Mouse (Mus musculus) kidney, embryonic 16.5 days (tissue): Measurements from ENCODE around the gene Elmsan1. TPM values are rescaled to one million over a fixed set of nuclear protein-coding genes. Genes with fewer than 3 reads are reported as not detected.

Experiments
- ATAC-seq: fragments of 200-750 bp; cut with Nextera tagmentation; 2 replicates; pipeline ENCODE4 v1.8.0; 2017; ENCODE audit warnings: moderate TSS enrichment; ENCODE audit not compliant: low FRiP score, low TSS enrichment
- H3K27ac ChIP-seq: fragments of 300-500 bp; sonication (generic); 2 replicates; pipeline ENCODE4 v1.5.1; 2014; ENCODE audit warnings: low read length
- H3K27me3 ChIP-seq: fragments of 300-500 bp; sonication (generic); 2 replicates; pipeline ENCODE4 v1.6.1; 2014; ENCODE audit warnings: low read length, control low read depth, mixed read lengths; ENCODE audit not compliant: insufficient read depth
- H3K36me3 ChIP-seq: fragments of 300-500 bp; sonication (generic); 2 replicates; pipeline ENCODE4 v1.6.1; 2014; ENCODE audit warnings: low read length, control low read depth, mixed read lengths; ENCODE audit not compliant: insufficient read depth
- H3K4me1 ChIP-seq: fragments of 300-500 bp; sonication (generic); 2 replicates; pipeline ENCODE4 v1.6.1; 2014; ENCODE audit warnings: low read length, control low read depth, mixed read lengths; ENCODE audit not compliant: insufficient read depth
- H3K4me2 ChIP-seq: fragments of 300-500 bp; sonication (generic); replicated peaks from 2 replicates; pipeline ENCODE4 v1.6.1; 2014; ENCODE audit warnings: low read depth, low read length
- H3K4me3 ChIP-seq: fragments of 300-500 bp; sonication (generic); 2 replicates; pipeline ENCODE4 v1.5.1; 2014; ENCODE audit warnings: mild to moderate bottlenecking, low read length
- H3K9ac ChIP-seq: fragments of 300-500 bp; sonication (generic); replicated peaks from 2 replicates; pipeline ENCODE4 v1.6.1; 2014; ENCODE audit warnings: low read length
- H3K9me3 ChIP-seq: fragments of 300-500 bp; sonication (generic); 2 replicates; pipeline ENCODE4 v1.6.1; 2016; ENCODE audit warnings: low read length, control low read depth
- WGBS: fragments of 180-500 bp; shearing (Covaris S2); extraction: QIAGEN DNeasy Blood & Tissue Kit; methylation state at CpG from one replicate; pipeline ENCODE4 v1.1.7; 2014; 5-methylcytosine and 5-hydroxymethylcytosine counted together
- polyA plus RNA-seq: library from polyadenylated mRNA; unstranded; fragments of >200 nt; fragmentation: Nextera tagmentation; extraction: Ambion mirVana; gene quantifications from 2 replicates; pipeline ENCODE4 v1.2.1, GENCODE M21; 2015

The Elmsan1 gene
- polyA plus RNA-seq, 1 experiment from 2014 or later, result 8.6 TPM

DNA sequence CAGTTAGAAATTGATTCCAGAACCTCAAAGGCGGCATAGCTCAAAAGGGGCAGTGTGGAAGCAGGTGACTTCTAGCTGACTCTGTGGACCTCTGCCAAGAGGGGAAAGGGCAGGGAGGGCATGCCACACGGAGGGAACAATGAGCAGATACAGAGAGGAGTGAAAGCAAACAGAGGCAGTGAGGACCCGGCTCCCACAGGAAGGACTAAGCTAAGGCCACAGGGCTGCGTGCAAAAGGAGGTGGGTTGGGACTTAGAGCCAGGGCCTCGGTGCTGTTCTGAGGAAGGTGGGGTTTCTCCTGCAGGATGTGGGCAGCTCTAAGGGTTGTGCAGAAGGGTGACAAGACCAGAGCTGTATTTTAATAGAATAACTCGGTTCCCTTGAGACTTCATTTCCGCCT lies 12.2 kb downstream of the Elmsan1 start:
- WGBS, result 51% methylated on average over 7 of the region's 7 CpGs
- no peak for ATAC-seq
- H3K4me1 ChIP-seq, result peaks cover 55% of the 10 kb centered on the region

DNA sequence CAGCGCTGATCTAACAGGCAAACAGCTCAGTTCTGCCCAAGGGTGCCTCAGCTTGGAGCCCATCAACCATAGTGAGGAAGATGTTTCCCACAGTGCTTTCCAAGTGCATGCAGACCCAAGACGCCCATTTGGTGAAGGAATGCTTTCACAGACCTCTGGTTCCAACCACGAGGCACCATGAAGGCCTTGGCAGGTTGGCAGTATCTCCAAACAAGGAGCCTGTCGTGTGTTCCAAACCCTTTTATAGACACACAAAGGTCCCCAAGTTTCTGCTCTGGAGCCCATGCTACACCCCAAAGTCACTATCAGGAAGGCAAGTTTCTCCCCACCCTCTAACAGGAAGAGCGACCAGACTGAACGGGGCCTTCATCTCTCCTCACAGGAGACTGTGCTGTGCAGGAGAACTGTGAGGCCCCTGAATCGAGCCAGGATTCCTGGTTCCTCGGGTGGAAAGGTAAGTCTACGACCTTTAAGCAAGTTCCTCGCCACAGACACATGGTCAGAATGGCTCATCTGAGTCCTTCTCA lies 13.0 kb downstream of the Elmsan1 start:
- Histone ChIP-seq H3K4me3 (no peak overlapping the region), H3K27me3 (no peaks in the 10 kb centered on the region), H3K4me1 (peaks cover 47% of the 10 kb centered on the region), H3K36me3 (0 out of 2 replicates have a peak, but pooled peaks cover 2% of the 10 kb centered on the region), H3K9ac (no peak overlapping the region), H3K9me3 (no peaks in the 10 kb centered on the region), H3K27ac (no peak overlapping the region), H3K4me2 (no peak overlapping the region)
- WGBS, result 85% methylated on average over 10 of the region's 10 CpGs
- no peak for ATAC-seq

More for the DNA sequence above, 12.2 kb downstream of the Elmsan1 start:
- H3K27ac ChIP-seq, result no peak overlapping the region; the same call in 1 of the 2 replicates
- no peaks in the 10 kb centered on the region for H3K9me3 ChIP-seq
- 0 out of 2 replicates have a peak, but pooled peaks cover 2% of the 10 kb centered on the region for H3K36me3 ChIP-seq
- no peaks in the 10 kb centered on the region for H3K27me3 ChIP-seq
- peak overlapping the region; percentile 36; the same call in 1 of the 2 replicates for H3K9ac ChIP-seq
- no peak overlapping the region for H3K4me2 ChIP-seq
- H3K4me3 ChIP-seq, result no peak overlapping the region

DNA sequence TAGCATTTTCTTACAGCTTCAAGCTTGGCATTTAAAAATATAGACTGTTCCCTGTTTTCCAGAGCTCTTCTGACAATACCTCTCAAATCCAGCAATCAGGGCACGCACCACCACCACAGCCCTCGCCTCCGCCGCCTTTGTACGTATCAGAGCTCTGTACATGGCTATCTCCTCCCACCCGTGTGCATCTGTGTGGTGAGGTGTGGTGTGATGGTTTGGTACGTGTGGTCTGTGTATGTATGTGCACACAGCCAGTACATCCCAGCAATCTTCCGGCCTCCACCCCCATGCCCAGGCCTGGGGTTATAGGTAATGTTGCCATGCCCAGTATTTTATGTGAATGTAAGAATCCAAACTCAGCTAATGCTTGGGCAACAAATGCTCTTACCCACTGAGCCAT lies 14.0 kb downstream of the Elmsan1 start:
- H3K27me3 ChIP-seq, result no peaks in the 10 kb centered on the region
- no peaks in the 10 kb centered on the region for H3K36me3 ChIP-seq
- no peak overlapping the region for H3K4me3 ChIP-seq
- H3K4me2 ChIP-seq, result no peak overlapping the region
- H3K4me1 ChIP-seq, result peaks cover 44% of the 10 kb centered on the region
- 0 out of 2 replicates have a peak overlapping the region, but pooled peaks have one; percentile 13 for H3K9ac ChIP-seq
- 0 out of 2 replicates have a peak overlapping the region, but pooled peaks have one; percentile 8 for H3K27ac ChIP-seq
- WGBS, result 93% methylated on average over 8 of the region's 8 CpGs
- no peaks in the 10 kb centered on the region for H3K9me3 ChIP-seq
- ATAC-seq, result no peak

DNA sequence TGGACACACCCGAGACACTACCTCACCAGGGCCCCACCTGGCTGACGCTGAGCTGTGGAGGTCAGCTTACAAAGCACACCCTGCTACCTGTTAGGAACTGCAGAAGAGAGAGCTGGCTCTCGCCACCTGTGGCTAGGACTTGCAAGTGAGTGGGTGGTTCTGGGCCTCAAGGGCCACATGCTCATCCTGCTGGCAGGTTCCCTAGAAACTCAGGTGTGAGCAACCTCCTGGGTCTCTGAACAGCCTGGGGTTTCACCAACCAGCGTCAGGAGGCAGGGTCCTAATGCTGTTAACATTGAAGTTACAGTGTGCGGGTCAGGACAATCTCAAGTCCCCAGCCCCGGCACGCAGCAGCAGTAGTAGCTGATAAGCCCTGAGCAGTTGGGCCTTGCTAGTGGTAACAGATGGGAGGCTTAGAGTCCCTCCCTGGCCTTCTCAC lies 14.9 kb downstream of the Elmsan1 start:
- no peaks in the 10 kb centered on the region for H3K9me3 ChIP-seq
- no peaks in the 10 kb centered on the region for H3K36me3 ChIP-seq
- no peak overlapping the region for H3K4me2 ChIP-seq
- peak; percentile 41; the same call in 1 of the 2 replicates for ATAC-seq
- H3K4me1 ChIP-seq, result peaks cover 44% of the 10 kb centered on the region
- H3K9ac ChIP-seq, result no peak overlapping the region
- WGBS, result 63% methylated on average over 7 of the region's 7 CpGs
- H3K27ac ChIP-seq, result peak overlapping the region; percentile 35
- H3K4me3 ChIP-seq, result no peak overlapping the region
- no peaks in the 10 kb centered on the region for H3K27me3 ChIP-seq

DNA sequence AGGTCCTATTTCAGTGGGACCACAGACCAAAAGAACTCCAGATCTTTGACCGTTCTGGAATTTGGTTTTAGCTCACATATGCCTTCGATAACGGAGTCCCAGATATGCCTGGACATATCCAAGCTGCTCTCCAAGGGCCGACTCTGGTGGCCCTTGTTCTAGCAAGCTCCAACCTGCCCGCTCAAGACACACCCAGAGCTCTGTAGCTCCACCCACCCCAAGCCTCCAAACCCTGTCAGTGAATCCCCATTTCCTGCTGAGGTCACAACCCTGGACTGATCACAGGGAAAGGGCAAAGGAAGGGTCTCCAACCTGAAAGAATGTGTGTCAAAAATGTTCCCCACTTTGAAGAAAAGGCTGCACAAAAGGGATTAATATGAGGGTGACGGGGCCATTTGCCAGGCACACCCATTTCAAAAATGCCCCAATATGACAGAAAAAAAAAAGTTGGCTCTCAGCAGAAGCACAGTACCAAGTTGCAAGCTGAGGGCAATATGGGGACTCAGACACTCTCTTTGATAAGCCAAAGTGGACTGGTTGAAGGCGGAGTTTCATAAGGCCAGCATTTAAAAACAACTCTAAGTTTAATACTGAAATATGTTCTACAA lies 15.4 kb downstream of the Elmsan1 start:
- peaks cover 44% of the 10 kb centered on the region for H3K4me1 ChIP-seq
- ATAC-seq, result no peak
- H3K9ac ChIP-seq, result no peak overlapping the region
- no peak overlapping the region for H3K4me2 ChIP-seq
- no peaks in the 10 kb centered on the region for H3K27me3 ChIP-seq
- H3K36me3 ChIP-seq, result no peaks in the 10 kb centered on the region
- no peak overlapping the region for H3K4me3 ChIP-seq
- H3K27ac ChIP-seq, result peak overlapping the region; percentile 35; the same call in 1 of the 2 replicates
- 74% methylated on average over 7 of the region's 7 CpGs for WGBS
- H3K9me3 ChIP-seq, result no peaks in the 10 kb centered on the region

DNA sequence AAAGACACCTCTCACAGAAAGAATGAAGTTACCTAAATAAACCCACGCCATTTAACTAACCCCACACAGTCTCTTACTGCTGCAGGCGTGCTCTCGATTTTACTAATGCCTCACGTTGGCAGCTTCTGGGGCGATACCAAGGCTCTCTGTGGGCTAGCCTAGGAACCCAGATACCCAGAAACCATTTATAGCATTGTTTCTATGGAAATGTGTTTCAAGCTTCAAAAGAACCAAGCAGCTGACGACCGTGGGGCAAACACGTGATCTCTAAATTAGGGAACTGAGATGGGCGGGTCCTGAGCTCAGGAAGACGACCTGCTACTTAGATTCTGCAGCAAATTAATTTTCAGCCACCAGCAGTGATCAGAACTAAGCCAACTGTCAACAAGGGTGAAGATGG lies 16.1 kb downstream of the Elmsan1 start:
- Histone ChIP-seq H3K4me1 (peaks cover 44% of the 10 kb centered on the region), H3K4me2 (no peak overlapping the region), H3K27ac (no peak overlapping the region), H3K9ac (no peak overlapping the region), H3K36me3 (no peaks in the 10 kb centered on the region), H3K9me3 (no peaks in the 10 kb centered on the region), H3K4me3 (no peak overlapping the region), H3K27me3 (no peaks in the 10 kb centered on the region)
- ATAC-seq, result no peak
- WGBS, result 83% methylated on average over 10 of the region's 10 CpGs

DNA sequence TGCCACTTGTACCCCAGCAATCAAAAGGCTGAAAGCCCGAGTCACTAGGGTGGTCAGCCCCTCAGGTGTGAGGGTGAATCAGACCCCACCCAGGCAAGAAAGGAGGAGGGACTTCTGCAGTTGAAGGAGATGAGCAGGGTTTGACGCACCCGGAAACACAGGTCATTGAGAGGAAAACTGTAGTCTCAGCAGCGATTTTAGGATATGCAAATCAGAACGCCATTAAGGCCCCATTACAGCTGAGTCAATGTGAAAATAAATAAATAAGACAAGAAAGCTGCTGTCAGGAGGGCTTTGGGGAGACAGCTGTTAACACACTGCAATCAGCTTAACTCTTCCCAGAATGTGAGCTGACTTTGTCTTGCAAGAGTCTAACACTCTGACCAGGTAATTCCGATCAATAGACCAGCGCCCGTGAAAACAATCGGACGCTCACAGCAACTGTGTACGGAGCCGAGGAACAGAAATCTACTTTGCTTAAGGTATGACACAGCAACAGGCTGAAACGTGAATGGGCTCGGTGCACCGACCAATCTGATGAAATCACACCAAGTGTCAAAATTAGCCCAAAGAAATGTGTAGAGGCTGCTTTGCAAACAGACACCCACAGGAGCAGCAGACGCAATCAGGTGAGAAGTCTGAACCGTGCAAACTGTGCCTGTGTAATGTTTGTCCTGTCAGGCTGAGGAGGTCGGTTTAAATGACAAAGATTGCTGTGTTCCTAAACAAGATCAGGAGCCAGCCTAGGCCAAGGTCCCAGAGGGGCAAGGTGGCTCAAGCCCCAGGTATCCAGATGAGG lies 16.8 kb downstream of the Elmsan1 start:
- WGBS, result 77% methylated on average over 18 of the region's 18 CpGs
- Histone ChIP-seq H3K27ac (no peak overlapping the region), H3K9me3 (no peaks in the 10 kb centered on the region), H3K4me1 (peaks cover 42% of the 10 kb centered on the region), H3K36me3 (no peaks in the 10 kb centered on the region), H3K4me2 (no peak overlapping the region), H3K4me3 (no peak overlapping the region), H3K27me3 (no peaks in the 10 kb centered on the region), H3K9ac (no peak overlapping the region)
- no peak for ATAC-seq

DNA sequence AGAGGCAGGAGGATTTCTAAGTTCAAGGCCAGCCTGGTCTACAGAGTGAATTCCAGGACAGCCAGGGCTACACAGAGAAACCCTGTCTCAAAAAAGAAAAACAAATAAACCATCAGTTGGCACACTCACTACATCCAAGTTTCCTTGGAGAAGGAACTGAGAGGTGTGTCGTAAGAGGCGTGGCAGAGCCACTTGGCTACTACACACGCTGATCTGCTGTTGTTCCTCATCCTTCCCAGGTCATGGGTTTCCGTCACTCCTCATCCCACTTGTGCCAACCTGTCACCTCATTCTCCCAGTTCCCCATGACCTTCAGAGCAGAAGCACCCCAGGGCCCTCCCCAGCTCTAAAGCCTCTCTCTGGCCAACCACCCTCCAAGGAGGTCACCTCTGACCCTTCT lies 17.5 kb downstream of the Elmsan1 start:
- Histone ChIP-seq H3K27ac (no peak overlapping the region), H3K9me3 (no peaks in the 10 kb centered on the region), H3K36me3 (no peaks in the 10 kb centered on the region), H3K4me2 (no peak overlapping the region), H3K4me1 (peaks cover 35% of the 10 kb centered on the region), H3K27me3 (no peaks in the 10 kb centered on the region), H3K9ac (no peak overlapping the region), H3K4me3 (no peak overlapping the region)
- 92% methylated on average over 4 of the region's 4 CpGs for WGBS
- ATAC-seq, result no peak

DNA sequence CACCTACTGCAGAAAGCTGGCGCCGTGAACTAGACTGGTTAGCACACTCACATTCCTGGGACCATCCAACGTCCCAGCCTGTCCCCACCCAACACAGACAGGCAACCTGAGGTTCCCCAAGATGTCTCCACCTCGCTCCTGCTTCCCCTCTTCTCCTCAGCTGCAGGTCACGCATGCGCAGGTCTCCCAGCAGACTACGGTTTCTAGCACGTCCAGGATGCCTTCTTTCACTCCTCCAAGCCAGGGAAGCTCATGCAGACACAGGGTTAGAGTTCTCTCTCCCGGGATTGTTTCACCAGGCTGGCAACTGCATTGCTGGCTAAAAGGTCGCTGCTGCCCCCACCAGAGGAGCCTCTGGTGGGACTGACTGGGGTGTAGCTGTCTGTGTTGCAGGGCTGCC lies 19.8 kb downstream of the Elmsan1 start:
- no peak for ATAC-seq
- Histone ChIP-seq H3K4me1 (peaks cover 36% of the 10 kb centered on the region), H3K36me3 (no peaks in the 10 kb centered on the region), H3K27me3 (no peaks in the 10 kb centered on the region), H3K9ac (no peak overlapping the region), H3K9me3 (no peaks in the 10 kb centered on the region), H3K4me2 (no peak overlapping the region), H3K27ac (no peak overlapping the region), H3K4me3 (no peak overlapping the region)
- WGBS, result 74% methylated on average over 10 of the region's 10 CpGs
